Mouse (Mus musculus): ENCODE data around the gene Nlrp9b. TPM values are rescaled to one million over a fixed set of nuclear protein-coding genes. Genes with fewer than 3 reads are reported as not detected.

The Nlrp9b gene
- polyA plus RNA-seq, 1 experiment from 2014 or later = not detected

Other genes with a start within 250 kb of the Nlrp9b start
- 15.2 and 19.5 TPM in 2 replicates for gene Nectin2, start 241.0 kb upstream of the Nlrp9b start, polyA plus RNA-seq (2015; fragmentation: Nextera tagmentation; extraction: Ambion mirVana)
- gene Bcam, start 220.4 kb upstream of the Nlrp9b start, polyA plus RNA-seq (2015; fragmentation: Nextera tagmentation; extraction: Ambion mirVana) = 10.3 and 11.3 TPM in 2 replicates
- 3.5 and 3.8 TPM in 2 replicates for gene Cblc, start 194.7 kb upstream of the Nlrp9b start, polyA plus RNA-seq (2015; fragmentation: Nextera tagmentation; extraction: Ambion mirVana)
- 4.7 and 5.3 TPM in 2 replicates for gene Bcl3, start 168.7 kb upstream of the Nlrp9b start, polyA plus RNA-seq (2015; fragmentation: Nextera tagmentation; extraction: Ambion mirVana)
- gene Gm19345, start 139.5 kb upstream of the Nlrp9b start, polyA plus RNA-seq (2015; fragmentation: Nextera tagmentation; extraction: Ambion mirVana) = not detected in 2 replicates
- gene Ceacam16, start 130.2 kb upstream of the Nlrp9b start, polyA plus RNA-seq (2015; fragmentation: Nextera tagmentation; extraction: Ambion mirVana) = not detected in 2 replicates
- not detected in 2 replicates for gene Ceacam19, start 103.5 kb upstream of the Nlrp9b start, polyA plus RNA-seq (2015; fragmentation: Nextera tagmentation; extraction: Ambion mirVana)
- 2.8 and 3.4 TPM in 2 replicates for gene Pvr, start 70.3 kb upstream of the Nlrp9b start, polyA plus RNA-seq (2015; fragmentation: Nextera tagmentation; extraction: Ambion mirVana)
- gene Igsf23, start 40.7 kb upstream of the Nlrp9b start, polyA plus RNA-seq (2015; fragmentation: Nextera tagmentation; extraction: Ambion mirVana) = 0.17 and 0.23 TPM in 2 replicates
- not detected in 2 replicates for gene Ceacam20, start 26.1 kb upstream of the Nlrp9b start, polyA plus RNA-seq (2015; fragmentation: Nextera tagmentation; extraction: Ambion mirVana)
- gene Vmn1r91, start 108.2 kb downstream of the Nlrp9b start, polyA plus RNA-seq (2015; fragmentation: Nextera tagmentation; extraction: Ambion mirVana) = not detected in 2 replicates
- not detected in 2 replicates for gene Gm16442, start 131.1 kb downstream of the Nlrp9b start, polyA plus RNA-seq (2015; fragmentation: Nextera tagmentation; extraction: Ambion mirVana)
- gene Vmn1r93, start 147.6 kb downstream of the Nlrp9b start, polyA plus RNA-seq (2015; fragmentation: Nextera tagmentation; extraction: Ambion mirVana) = not detected in 2 replicates
- not detected in 2 replicates for gene Vmn1r94, start 176.9 kb downstream of the Nlrp9b start, polyA plus RNA-seq (2015; fragmentation: Nextera tagmentation; extraction: Ambion mirVana)
- gene Vmn1r95, start 202.2 kb downstream of the Nlrp9b start, polyA plus RNA-seq (2015; fragmentation: Nextera tagmentation; extraction: Ambion mirVana) = not detected in 2 replicates
- gene Gm6164, start 214.1 kb downstream of the Nlrp9b start, polyA plus RNA-seq (2015; fragmentation: Nextera tagmentation; extraction: Ambion mirVana) = not detected in 2 replicates
- not detected in 2 replicates for gene Gm4498, start 242.4 kb downstream of the Nlrp9b start, polyA plus RNA-seq (2015; fragmentation: Nextera tagmentation; extraction: Ambion mirVana)